29 mouse cellular contexts compared by ENCODE assay signal in the genomic region with DNA sequence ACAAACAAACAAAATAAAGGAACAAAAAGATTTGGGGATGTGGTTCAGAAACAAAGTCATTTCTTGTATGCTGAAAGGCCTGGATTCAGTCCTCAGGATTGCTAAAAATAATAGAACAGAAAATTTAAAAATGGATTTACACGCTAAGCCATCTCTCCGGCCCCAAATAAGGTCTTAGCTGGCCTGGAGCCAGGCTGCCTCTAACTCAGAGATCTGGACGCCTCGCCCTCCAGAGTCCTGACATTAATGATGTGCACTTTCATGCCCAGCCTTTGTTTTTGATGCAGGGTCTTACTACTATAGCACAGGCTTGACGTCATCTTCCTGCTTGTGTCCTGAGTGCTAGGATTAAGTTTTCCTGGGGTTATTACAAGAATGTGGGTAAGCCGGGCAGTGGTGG. TPM values are rescaled to one million over a fixed set of nuclear protein-coding genes. Genes with fewer than 3 reads are reported as not detected.
DNase-seq lines count a peak whose midpoint lies in the region; ATAC-seq and TF ChIP-seq lines count a peak whose summit lies in the region.
"Had no signal": no experiment of that assay in that cellular context is flagged by ENCODE, and none has a peak within 500 bp of the region (broad histone marks: within the 10 kb centered on the region; RNA-seq: fewer than 3 reads in every experiment).

No protein-coding gene starts in this region.

- peaks cover 4% of the 10 kb centered on the region for H3K4me1 ChIP-seq in heart, adult 2 months (ENCODE audit: control insufficient read depth, insufficient read depth, low read length)
- H3K4me1 ChIP-seq in heart, embryonic 11.5 days (ENCODE audit: control insufficient read depth, insufficient read depth, low read length) = peaks cover 6% of the 10 kb centered on the region; the same call in 1 of the 2 replicates
- no peaks in the 10 kb centered on the region for H3K4me1 ChIP-seq in hindbrain, embryonic 11.5 days (replicated peaks; ENCODE audit: control insufficient read depth, insufficient read depth, low read length)
- H3K4me1 ChIP-seq: embryonic facial prominence, embryonic 13.5 days; hindbrain, embryonic 12.5 days had no signal

- H3K27me3 ChIP-seq in heart, adult 2 months (ENCODE audit: control insufficient read depth, insufficient read depth, low read length) = no peaks in the 10 kb centered on the region
- H3K27me3 ChIP-seq in heart, embryonic 11.5 days (ENCODE audit: control insufficient read depth, insufficient read depth, low read length) = peaks cover 3% of the 10 kb centered on the region; the same call in 1 of the 2 replicates
- H3K27me3 ChIP-seq in hindbrain, embryonic 11.5 days (ENCODE audit: control insufficient read depth, insufficient read depth, low read length) = no peaks in the 10 kb centered on the region; the same call in 1 of the 2 replicates
- H3K27me3 ChIP-seq: embryonic facial prominence, embryonic 13.5 days; Patski had no signal

- H3K4me3 ChIP-seq in heart, adult 2 months = no peak overlapping the region
- H3K4me3 ChIP-seq in heart, embryonic 11.5 days (ENCODE audit: low read depth, low read length) = no peak overlapping the region
- H3K4me3 ChIP-seq in hindbrain, embryonic 11.5 days (ENCODE audit: low read depth, low read length) = no peak overlapping the region
- H3K4me3 ChIP-seq: embryonic facial prominence, embryonic 13.5 days; forebrain, embryonic 12.5 days; hindbrain, embryonic 12.5 days had no signal

- DNase-seq in gastrocnemius, adult 18-20 months (ENCODE audit: low spot score) = peak; percentile 55
- DNase-seq in gastrocnemius, postnatal 4 days (ENCODE audit: low spot score in 2 of 2) = no peak
- no peak for DNase-seq in heart, adult 2 months
- peak; percentile 56 for DNase-seq in heart, postnatal 4 days
- DNase-seq in heart, postnatal 25 days (ENCODE audit: low spot score) = no peak
- peak; percentile 62 for DNase-seq in MN1 (ENCODE audit: low spot score)
- DNase-seq in hindbrain, embryonic 11.5 days (ENCODE audit: low spot score) = no peak
- DNase-seq: adrenal gland, postnatal 14 days; B cell, adult 2 months; cerebellum, adult 11-12 months; cerebellum, adult 9-10 months; cerebellum, postnatal 36 days; gastrocnemius, postnatal 25 days; kidney, adult 8-10 months had no signal

- H3K27ac ChIP-seq in heart, adult 2 months = peak overlapping the region; percentile 87
- no peak overlapping the region for H3K27ac ChIP-seq in heart, embryonic 11.5 days (ENCODE audit: low read depth, low read length)
- H3K27ac ChIP-seq in hindbrain, embryonic 11.5 days (ENCODE audit: low read depth, low read length) = no peak overlapping the region
- H3K27ac ChIP-seq: embryonic facial prominence, embryonic 13.5 days; forebrain, embryonic 12.5 days; hindbrain, embryonic 12.5 days had no signal

- WGBS in heart, adult 2 months = 35% methylated on average over 6 of the region's 6 CpGs
- 81% methylated on average over 6 of the region's 6 CpGs for WGBS in heart, embryonic 11.5 days (ENCODE audit: insufficient replicate concordance)
- 88% methylated on average over 6 of the region's 6 CpGs for WGBS in hindbrain, embryonic 11.5 days

- H3K4me2 ChIP-seq in heart, embryonic 11.5 days = no peak overlapping the region
- no peak overlapping the region for H3K4me2 ChIP-seq in hindbrain, embryonic 11.5 days (replicated peaks; ENCODE audit: low read depth, low read length)
- H3K4me2 ChIP-seq: embryonic facial prominence, embryonic 13.5 days; forebrain, embryonic 12.5 days; hindbrain, embryonic 12.5 days had no signal

- intact Hi-C loops in heart, adult 2 months (cut with DNase I) = no loop called here
- intact Hi-C loops in heart, postnatal 25 days (cut with DNase I) = no loop called here

- H3K36me3 ChIP-seq in heart, adult 2 months (ENCODE audit: control insufficient read depth, insufficient read depth, low read length) = no peaks in the 10 kb centered on the region
- H3K36me3 ChIP-seq in heart, embryonic 11.5 days (ENCODE audit: control insufficient read depth, insufficient read depth, low read length) = no peaks in the 10 kb centered on the region
- H3K36me3 ChIP-seq in hindbrain, embryonic 11.5 days (ENCODE audit: control insufficient read depth, insufficient read depth, low read length) = no peaks in the 10 kb centered on the region
- H3K36me3 ChIP-seq: embryonic facial prominence, embryonic 13.5 days; forebrain, embryonic 12.5 days; hindbrain, embryonic 12.5 days had no signal

- TF ChIP-seq EP300 in heart, adult 2 months (IDR thresholded peaks at IDR 0.05; ENCODE audit: insufficient read depth, low read depth, low read length) = no peak

- TF ChIP-seq CTCF in heart, adult 2 months (IDR thresholded peaks at IDR 0.05) = no peak

- TF ChIP-seq POLR2A in heart, adult 2 months (IDR thresholded peaks at IDR 0.05; ENCODE audit: insufficient read depth, low read depth, low read length) = no peak

- H3K9ac ChIP-seq in heart, adult 2 months (ENCODE audit: low read depth, low read length) = no peak overlapping the region
- H3K9ac ChIP-seq in heart, embryonic 11.5 days (ENCODE audit: low read depth, low read length) = no peak overlapping the region
- H3K9ac ChIP-seq in hindbrain, embryonic 11.5 days (ENCODE audit: low read depth, low read length) = no peak overlapping the region
- H3K9ac ChIP-seq: embryonic facial prominence, embryonic 13.5 days; forebrain, embryonic 12.5 days; hindbrain, embryonic 12.5 days had no signal

- no peaks in the 10 kb centered on the region for H3K79me2 ChIP-seq in heart, adult 2 months (replicated peaks; ENCODE audit: control insufficient read depth, insufficient read depth, low read length)

- ATAC-seq in heart, embryonic 11.5 days (replicated peaks; ENCODE audit: insufficient number of reproducible peaks, low FRiP score, low TSS enrichment) = no peak
- no peak for ATAC-seq in hindbrain, embryonic 11.5 days (ENCODE audit: low FRiP score)
- ATAC-seq: activated CD4-positive, CD25-positive, alpha-beta regulatory T cell, adult 4 months; CD4-positive, CD25-positive, alpha-beta regulatory T cell, adult 4 months; forebrain, embryonic 16.5 days; hindbrain, embryonic 16.5 days; inflammation-experienced regulatory T-cells, adult 6 months; intestine, postnatal 0 days; Patski had no signal

- no peaks in the 10 kb centered on the region for H3K9me3 ChIP-seq in heart, embryonic 11.5 days (replicated peaks; ENCODE audit: control insufficient read depth, low read length)
- no peaks in the 10 kb centered on the region for H3K9me3 ChIP-seq in hindbrain, embryonic 11.5 days (ENCODE audit: control insufficient read depth, low read length)
- H3K9me3 ChIP-seq: embryonic facial prominence, embryonic 13.5 days; forebrain, embryonic 12.5 days; G1E; hindbrain, embryonic 12.5 days had no signal

RNA-seq across cellular contexts. Expression of gene Rpl3l, which starts 1.4 kb away (rescaled TPM):
- total RNA-seq in gastrocnemius, adult 18-20 months (2021) = 100 to 1,000 TPM; 764 to 767 TPM
- total RNA-seq in gastrocnemius, postnatal 4 days (2021) = 100 to 1,000 TPM; 215 to 219 TPM
- 100 to 1,000 TPM; 386 to 472 TPM for total RNA-seq in heart, adult 2 months (2021)
- polyA plus RNA-seq in heart, adult 2 months (2012; rRNA removed) = 213 and 215 TPM in 2 replicates
- polyA plus RNA-seq in heart, embryonic 11.5 days (2014; fragmentation: Nextera tagmentation; extraction: Ambion mirVana) = 0.40 and 0.44 TPM in 2 replicates
- total RNA-seq in heart, postnatal 4 days (2021) = 10 to 100 TPM; 19.5 TPM
- 100 to 1,000 TPM; 375 to 390 TPM for total RNA-seq in heart, postnatal 25 days (2021)
- polyA plus RNA-seq in hindbrain, embryonic 11.5 days (2014; fragmentation: Nextera tagmentation; extraction: Ambion mirVana) = 0.11 TPM in 1 of 2 replicates, not detected in the other
- total RNA-seq: adrenal gland, postnatal 14 days; G1E had no signal
- polyA plus RNA-seq: activated CD4-positive, CD25-positive, alpha-beta regulatory T cell, adult 4 months; CD4-positive, CD25-positive, alpha-beta regulatory T cell, adult 4 months; embryonic facial prominence, embryonic 13.5 days; forebrain, embryonic 12.5 days; forebrain, embryonic 16.5 days; G1E; hindbrain, embryonic 12.5 days; hindbrain, embryonic 16.5 days; inflammation-experienced regulatory T-cells, adult 6 months; intestine, postnatal 0 days had no signal

RNA-seq across cellular contexts. Expression of gene Ndufb10, which starts 4.8 kb away (rescaled TPM):
- total RNA-seq in gastrocnemius, adult 18-20 months (2021) = 100 to 1,000 TPM; 428 to 481 TPM
- total RNA-seq in gastrocnemius, postnatal 4 days (2021) = 100 to 1,000 TPM; 383 to 407 TPM
- 100 to 1,000 TPM; 916 to 992 TPM for total RNA-seq in heart, adult 2 months (2021)
- 1,269 and 1,412 TPM in 2 replicates for polyA plus RNA-seq in heart, adult 2 months (2012; rRNA removed)
- polyA plus RNA-seq in heart, embryonic 11.5 days (2014; fragmentation: Nextera tagmentation; extraction: Ambion mirVana) = 373 and 401 TPM in 2 replicates
- total RNA-seq in heart, postnatal 4 days (2021) = 100 to 1,000 TPM; 684 to 725 TPM
- 1,000 to 10,000 TPM; 1,080 to 1,118 TPM for total RNA-seq in heart, postnatal 25 days (2021)
- polyA plus RNA-seq in hindbrain, embryonic 11.5 days (2014; fragmentation: Nextera tagmentation; extraction: Ambion mirVana) = 198 and 223 TPM in 2 replicates

RNA-seq across cellular contexts. Expression of gene Msrb1, which starts 7.4 kb away (rescaled TPM):
- total RNA-seq in gastrocnemius, adult 18-20 months (2021) = 100 to 1,000 TPM; 139 to 179 TPM
- 100 to 1,000 TPM in 1 of 2 experiments, 10 to 100 TPM in 1; 91.8 to 101 TPM for total RNA-seq in gastrocnemius, postnatal 4 days (2021)
- 100 to 1,000 TPM; 154 to 178 TPM for total RNA-seq in heart, adult 2 months (2021)
- 155 and 164 TPM in 2 replicates for polyA plus RNA-seq in heart, adult 2 months (2012; rRNA removed)
- 19.5 and 20.9 TPM in 2 replicates for polyA plus RNA-seq in heart, embryonic 11.5 days (2014; fragmentation: Nextera tagmentation; extraction: Ambion mirVana)
- total RNA-seq in heart, postnatal 4 days (2021) = 10 to 100 TPM; 74.4 to 83.3 TPM
- 100 to 1,000 TPM; 191 to 194 TPM for total RNA-seq in heart, postnatal 25 days (2021)
- polyA plus RNA-seq in hindbrain, embryonic 11.5 days (2014; fragmentation: Nextera tagmentation; extraction: Ambion mirVana) = 21.1 and 22.8 TPM in 2 replicates

RNA-seq across cellular contexts. Expression of gene Rps2, which starts 11.2 kb away (rescaled TPM):
- total RNA-seq in gastrocnemius, adult 18-20 months (2021) = 100 to 1,000 TPM; 548 to 574 TPM
- total RNA-seq in gastrocnemius, postnatal 4 days (2021) = 100 to 1,000 TPM; 750 to 839 TPM
- 100 to 1,000 TPM; 675 to 722 TPM for total RNA-seq in heart, adult 2 months (2021)
- polyA plus RNA-seq in heart, adult 2 months (2012; rRNA removed) = 2,277 and 2,346 TPM in 2 replicates
- polyA plus RNA-seq in heart, embryonic 11.5 days (2014; fragmentation: Nextera tagmentation; extraction: Ambion mirVana) = 1,091 and 1,195 TPM in 2 replicates
- total RNA-seq in heart, postnatal 4 days (2021) = 100 to 1,000 TPM; 734 to 782 TPM
- total RNA-seq in heart, postnatal 25 days (2021) = 100 to 1,000 TPM; 745 to 758 TPM
- polyA plus RNA-seq in hindbrain, embryonic 11.5 days (2014; fragmentation: Nextera tagmentation; extraction: Ambion mirVana) = 1,264 and 1,299 TPM in 2 replicates

RNA-seq across cellular contexts. Expression of gene Rnf151, which starts 11.2 kb away (rescaled TPM):
- not detected for total RNA-seq in gastrocnemius, adult 18-20 months (2021)
- under 1 TPM in 1 of 2 experiments, not detected in 1; 0.23 TPM for total RNA-seq in gastrocnemius, postnatal 4 days (2021)
- not detected for total RNA-seq in heart, adult 2 months (2021)
- polyA plus RNA-seq in heart, adult 2 months (2012; rRNA removed) = 0.15 and 0.68 TPM in 2 replicates
- polyA plus RNA-seq in heart, embryonic 11.5 days (2014; fragmentation: Nextera tagmentation; extraction: Ambion mirVana) = not detected in 2 replicates
- total RNA-seq in heart, postnatal 4 days (2021) = not detected
- total RNA-seq in heart, postnatal 25 days (2021) = not detected
- not detected in 2 replicates for polyA plus RNA-seq in hindbrain, embryonic 11.5 days (2014; fragmentation: Nextera tagmentation; extraction: Ambion mirVana)
- total RNA-seq: adrenal gland, adult 18-20 months; adrenal gland, postnatal 14 days; G1E; gastrocnemius, postnatal 25 days; heart, adult 18-20 months had no signal
- polyA plus RNA-seq: activated CD4-positive, CD25-positive, alpha-beta regulatory T cell, adult 4 months; CD4-positive, CD25-positive, alpha-beta regulatory T cell, adult 4 months; forebrain, embryonic 12.5 days; forebrain, embryonic 16.5 days; heart, embryonic 16.5 days; hindbrain, embryonic 16.5 days; inflammation-experienced regulatory T-cells, adult 6 months; intestine, postnatal 0 days had no signal

Comparison
In these comparisons a context has a peak if more than half of its experiments do, and no peak if none do; other contexts are left out.
1. DNase-seq: peak in gastrocnemius, adult 18-20 months (single experiment), heart, postnatal 4 days (single experiment) and MN1 (single experiment); none in gastrocnemius, postnatal 4 days (0 of 2), heart, adult 2 months (0 of 2), heart, postnatal 25 days (single experiment) and hindbrain, embryonic 11.5 days (single experiment).
2. RNA of gene Rpl3l, which starts 1.4 kb away (total RNA-seq): 764 to 767 TPM in gastrocnemius, adult 18-20 months, 386 to 472 TPM in heart, adult 2 months, 375 to 390 TPM in heart, postnatal 25 days and 215 to 219 TPM in gastrocnemius, postnatal 4 days; 19.5 TPM in heart, postnatal 4 days; every median in the first group is over 10 times any median in the second.